Mouse (Mus musculus): Measurements from ENCODE around the gene Mthfsd.

The Mthfsd gene

DNA sequence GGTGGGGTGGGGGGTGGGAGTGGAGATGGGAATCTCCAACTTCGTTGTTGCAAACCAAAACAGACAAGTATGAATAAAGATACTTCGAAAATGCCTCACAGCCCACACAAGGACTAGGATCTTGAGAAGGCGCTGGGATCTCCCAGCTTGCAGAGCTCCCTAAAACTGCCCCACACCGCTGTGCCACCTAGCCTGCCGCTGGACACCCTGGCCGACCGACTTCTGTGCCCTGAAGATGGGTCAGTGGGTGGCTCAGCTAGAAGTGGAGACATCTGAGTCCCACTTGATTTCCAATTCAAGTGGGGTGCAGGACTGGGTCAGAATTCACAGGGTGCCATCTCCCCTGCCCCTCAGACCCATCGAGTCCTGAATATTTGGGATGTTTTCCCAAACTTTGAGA lies 13.5 kb upstream of the Mthfsd start:
- DNase-seq (ENCODE audit: low spot score), result no peak

DNA sequence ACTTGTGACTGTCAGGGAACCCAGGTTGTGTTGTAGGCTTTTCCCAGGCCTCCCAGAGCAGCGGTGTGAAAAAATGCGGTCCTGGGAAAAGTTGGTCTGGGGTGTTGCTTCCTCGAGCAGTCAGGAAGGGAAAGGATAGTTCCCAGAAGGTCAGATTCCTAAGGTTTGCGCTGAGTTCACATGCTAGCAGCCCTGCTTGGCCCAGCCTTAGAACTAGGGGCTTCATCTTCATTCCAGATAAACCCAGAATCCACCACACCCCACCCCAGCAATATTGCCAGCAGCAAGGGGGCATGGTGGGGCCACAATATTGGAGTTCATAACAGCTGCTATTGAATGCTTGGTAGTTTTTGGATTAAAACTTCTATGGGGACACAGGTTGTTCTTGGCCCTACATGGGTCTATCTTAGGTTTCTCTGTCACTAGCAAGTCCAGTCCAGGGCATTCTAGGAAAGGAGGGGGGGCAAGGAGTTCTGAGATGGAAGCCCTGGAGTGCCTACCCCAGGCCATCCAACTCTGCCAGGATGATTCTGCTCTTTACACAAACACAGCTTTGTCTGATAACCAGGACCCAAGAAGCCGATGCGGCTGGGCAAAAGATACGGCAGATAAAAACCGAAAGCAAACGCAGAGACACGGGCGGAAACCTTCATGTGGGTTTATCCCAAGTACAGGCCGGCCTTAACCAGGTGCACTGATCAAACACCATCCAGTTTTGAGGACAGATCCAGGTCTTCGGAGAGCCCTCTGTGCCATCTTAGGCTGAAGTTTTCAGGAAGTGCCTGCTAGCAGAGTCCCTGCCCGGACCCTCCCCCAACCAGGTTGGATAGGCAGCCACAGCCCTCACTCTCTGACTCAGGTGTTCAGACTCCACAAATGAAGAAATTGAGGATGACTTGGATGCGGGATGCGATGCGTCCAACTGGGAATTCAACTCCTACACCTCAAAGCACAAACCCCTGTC lies 12.5 kb upstream of the Mthfsd start:
- no peak for DNase-seq (ENCODE audit: low spot score)

DNA sequence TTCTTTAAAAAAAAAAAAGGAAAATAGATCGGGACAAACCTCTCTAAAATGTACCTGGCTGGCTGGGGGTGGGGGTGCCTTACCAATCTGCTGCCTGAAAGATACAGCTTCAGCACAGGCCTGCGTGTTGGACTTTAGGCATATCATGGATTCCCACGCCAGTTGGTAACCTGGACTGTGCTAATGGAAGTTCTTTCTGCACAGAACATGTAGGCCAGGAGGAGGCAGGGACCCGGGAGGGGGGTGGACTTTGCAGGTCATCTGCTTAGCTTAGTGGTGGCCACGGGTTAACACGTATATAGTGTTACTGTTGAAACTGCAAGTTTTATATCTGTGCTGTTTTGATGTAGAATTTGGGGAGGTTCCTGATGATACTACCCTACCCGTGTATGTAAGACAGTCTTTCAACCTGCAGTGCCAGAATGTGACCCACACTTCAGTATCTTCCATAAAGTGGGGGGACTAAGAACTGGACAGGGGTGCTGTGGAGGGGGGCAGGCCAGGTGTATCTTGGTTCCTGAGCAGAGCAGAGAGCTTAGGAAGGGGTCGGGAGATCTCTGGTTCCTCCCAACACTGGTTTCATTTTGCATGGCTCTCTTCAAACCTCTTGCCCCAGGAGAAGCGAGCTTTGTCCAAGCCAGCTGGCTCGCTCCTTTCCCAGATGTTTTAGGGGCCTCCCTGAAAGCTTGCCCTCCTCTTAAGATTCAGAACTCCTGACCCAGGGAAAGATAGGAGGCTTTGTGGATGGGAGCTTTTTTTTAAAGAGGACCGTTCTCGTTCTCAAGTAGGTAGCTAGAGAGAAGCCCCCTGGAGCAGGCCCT lies 11.7 kb upstream of the Mthfsd start:
- DNase-seq (ENCODE audit: low spot score), result no peak

DNA sequence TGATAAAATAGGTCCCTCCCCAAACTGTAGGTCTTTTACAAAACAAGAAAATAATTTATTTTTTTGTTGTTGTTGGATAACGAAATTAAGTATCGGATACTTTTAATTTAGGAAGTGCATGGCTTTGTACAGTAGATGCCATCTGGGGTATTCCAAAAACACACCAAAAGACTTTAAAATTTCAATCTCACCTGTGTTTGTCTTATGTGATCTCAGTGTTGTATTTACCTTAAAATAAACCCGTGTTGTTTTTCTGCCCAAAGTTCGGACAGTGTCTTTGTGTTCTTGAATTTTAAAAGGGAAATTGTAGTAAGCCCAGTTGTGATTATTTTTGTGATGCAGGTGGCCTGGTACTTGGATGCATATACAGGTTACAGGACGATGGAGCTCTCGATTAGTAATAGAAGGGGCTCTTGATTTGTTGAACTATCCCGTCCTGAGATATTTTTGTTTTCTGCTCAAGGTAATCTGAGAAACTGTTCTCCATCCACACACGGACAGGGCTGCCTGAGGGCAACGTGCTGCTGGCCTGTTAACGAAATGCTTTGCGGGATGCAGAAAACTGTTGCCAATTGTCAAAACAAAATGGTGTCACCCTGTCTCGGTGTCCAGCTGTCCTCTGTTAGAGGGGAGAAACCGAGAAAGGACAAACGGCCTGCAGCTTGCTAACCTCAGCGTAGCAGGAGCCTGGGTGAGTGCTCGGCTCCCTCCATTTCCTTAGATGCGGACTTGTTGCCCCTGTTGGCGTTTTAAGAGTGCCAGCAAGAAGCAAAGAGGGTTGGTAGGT lies 10.6 kb upstream of the Mthfsd start:
- no peak for DNase-seq (ENCODE audit: low spot score)

DNA sequence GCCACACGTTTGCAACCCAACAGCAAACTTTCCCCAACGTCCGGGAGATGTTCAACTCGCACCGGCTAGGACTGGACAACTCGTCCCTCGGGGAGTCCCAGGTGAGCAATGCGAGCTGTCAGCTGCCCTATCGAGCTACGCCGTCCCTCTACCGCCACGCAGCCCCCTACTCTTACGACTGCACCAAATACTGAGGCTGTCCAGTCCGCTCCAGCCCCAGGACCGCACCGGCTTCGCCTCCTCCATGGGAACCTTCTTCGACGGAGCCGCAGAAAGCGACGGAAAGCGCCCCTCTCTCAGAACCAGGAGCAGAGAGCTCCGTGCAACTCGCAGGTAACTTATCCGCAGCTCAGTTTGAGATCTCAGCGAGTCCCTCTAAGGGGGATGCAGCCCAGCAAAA lies 9.7 kb upstream of the Mthfsd start:
- no peak for DNase-seq (ENCODE audit: low spot score)

DNA sequence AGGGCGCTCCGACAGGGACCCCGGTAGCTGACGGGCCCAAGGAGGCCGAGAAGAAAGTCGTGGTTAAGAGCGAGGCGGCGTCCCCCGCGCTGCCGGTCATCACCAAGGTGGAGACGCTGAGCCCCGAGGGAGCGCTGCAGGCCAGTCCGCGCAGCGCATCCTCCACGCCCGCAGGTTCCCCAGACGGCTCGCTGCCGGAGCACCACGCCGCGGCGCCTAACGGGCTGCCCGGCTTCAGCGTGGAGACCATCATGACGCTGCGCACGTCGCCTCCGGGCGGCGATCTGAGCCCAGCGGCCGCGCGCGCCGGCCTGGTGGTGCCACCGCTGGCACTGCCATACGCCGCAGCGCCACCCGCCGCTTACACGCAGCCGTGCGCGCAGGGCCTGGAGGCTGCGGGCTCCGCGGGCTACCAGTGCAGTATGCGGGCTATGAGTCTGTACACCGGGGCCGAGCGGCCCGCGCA lies 9.0 kb upstream of the Mthfsd start:
- no peak for DNase-seq (ENCODE audit: low spot score)

DNA sequence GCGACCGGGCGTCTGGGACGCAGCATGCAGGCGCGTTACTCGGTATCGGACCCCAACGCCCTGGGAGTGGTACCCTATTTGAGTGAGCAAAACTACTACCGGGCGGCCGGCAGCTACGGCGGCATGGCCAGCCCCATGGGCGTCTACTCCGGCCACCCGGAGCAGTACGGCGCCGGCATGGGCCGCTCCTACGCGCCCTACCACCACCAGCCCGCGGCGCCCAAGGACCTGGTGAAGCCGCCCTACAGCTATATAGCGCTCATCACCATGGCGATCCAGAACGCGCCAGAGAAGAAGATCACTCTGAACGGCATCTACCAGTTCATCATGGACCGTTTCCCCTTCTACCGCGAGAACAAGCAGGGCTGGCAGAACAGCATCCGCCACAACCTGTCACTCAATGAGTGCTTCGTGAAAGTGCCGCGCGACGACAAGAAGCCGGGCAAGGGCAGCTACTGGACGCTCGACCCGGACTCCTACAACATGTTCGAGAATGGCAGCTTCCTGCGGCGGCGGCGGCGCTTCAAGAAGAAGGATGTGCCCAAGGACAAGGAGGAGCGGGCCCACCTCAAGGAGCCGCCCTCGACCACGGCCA lies 8.5 kb upstream of the Mthfsd start:
- DNase-seq (ENCODE audit: low spot score), result no peak

DNA sequence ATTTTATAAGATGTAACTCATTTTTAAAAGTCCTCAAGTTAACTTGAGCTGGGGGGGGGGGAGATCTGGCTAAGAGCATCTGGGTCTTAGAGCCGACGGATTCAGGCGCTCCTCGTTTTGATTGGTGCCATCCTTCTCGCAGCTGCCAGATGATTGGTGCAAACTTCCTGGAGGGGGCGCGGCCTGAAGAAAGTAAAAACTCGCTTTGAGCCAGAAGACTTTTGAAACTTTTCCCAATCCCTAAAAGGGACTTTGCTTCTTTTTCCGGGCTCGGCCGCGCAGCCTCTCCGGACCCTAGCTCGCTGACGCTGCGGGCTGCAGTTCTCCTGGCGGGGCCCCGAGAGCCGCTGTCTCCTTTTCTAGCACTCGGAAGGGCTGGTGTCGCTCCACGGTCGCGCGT lies 7.8 kb upstream of the Mthfsd start, which contains the start of gene Foxc2:
Gene Foxc2 (plus strand): TSS at position 224 of the 400 bp plus-strand sequence.
- DNase-seq (ENCODE audit: low spot score), result no peak

DNA sequence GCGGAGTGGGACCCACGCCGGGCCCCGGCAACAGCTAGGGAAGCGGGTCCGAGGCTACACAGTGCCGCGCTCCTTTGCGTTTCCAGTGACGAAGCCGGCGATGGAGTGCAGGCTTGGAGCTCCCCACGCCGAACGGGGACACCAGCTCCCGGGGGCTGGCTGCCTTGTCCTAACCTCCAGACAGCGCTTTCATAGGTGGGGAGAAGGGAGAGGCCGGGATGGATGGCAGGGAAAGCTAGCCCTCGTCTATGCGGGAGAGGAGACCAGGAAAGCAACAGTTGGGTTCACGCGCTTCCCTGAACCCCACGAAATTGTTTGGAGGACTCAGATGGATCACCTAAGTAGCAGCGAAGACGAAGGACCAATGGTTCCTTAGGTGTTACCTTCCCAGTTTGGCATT lies 6.9 kb upstream of the Mthfsd start:
- no peak for DNase-seq (ENCODE audit: low spot score)

DNA sequence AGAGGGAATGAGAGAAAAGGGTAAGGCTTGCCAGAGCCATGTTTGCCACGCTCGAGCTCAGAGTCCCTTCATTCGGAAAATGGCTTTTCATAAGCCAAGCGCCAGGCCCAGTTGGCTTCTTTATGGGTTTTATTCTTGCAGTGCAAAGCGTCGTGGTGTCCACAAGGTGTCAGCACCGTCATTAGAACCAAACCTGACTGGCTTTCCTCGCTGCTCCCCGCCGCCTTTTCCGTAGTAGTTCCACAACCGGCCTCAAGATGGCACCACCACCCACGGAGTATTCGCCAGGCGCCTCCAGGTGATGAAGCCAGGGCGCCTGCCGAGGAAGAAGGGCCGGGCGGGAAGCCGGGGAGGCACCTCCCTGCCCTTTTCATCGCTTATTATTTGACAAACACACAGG lies 5.1 kb upstream of the Mthfsd start:
- DNase-seq (ENCODE audit: low spot score), result peak; percentile 95

DNA sequence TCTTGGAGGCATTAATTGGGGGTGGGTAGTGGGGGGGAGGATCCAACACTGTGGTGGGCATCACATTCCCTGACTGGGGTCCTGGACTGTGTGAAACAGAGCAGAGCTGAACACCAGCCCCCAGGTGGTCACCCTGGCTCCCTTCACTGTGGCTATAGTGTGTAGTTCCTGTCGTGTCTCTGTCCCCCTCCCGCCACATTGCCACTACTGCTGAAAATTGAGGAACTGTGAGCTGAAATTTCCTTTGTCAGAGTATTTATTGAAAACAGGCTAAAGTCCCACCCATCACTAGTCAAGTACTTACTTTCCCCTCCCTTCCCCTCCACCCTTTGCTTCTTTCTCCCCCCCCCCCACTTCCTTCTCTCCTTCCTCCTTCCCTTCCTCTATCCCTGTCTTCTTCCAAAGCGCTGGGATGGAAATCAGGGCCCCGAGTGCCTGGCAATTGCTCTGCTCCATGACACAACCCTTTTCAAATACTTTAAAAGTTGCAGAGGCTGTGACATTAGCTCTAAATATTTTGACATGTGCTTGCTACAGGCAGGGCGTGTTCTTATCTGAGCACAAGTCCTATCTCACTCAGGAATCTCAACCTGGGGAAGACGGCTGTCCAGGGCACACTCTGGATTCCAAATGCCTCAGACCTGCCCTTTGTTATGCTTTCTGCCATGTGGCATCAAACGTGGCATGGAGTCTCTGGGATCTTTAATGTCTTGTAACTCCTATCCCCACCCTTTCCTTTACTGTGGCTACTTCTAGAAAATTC lies 3.1 kb upstream of the Mthfsd start:
- DNase-seq (ENCODE audit: low spot score), result no peak

DNA sequence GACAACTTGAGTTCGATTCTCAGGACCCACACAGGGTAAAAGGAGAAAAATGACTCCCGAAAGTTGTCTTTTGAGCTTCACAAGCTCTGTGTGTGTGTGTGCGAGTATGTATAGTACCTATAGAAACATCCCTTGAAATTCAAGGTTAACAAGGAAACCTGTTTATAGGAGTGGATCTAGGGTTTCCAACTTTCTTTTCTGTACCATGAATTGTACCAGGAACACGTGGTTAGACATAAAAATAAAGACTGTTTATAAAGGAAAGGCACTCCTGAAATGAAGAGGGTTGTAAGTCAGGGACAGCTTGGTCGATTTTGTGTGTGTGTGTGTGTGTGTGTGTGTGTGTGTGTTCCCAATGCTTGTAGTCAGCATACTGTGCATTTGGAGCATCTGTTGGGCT lies 465 bp upstream of the Mthfsd start:
- DNase-seq (ENCODE audit: low spot score), result no peak

DNA sequence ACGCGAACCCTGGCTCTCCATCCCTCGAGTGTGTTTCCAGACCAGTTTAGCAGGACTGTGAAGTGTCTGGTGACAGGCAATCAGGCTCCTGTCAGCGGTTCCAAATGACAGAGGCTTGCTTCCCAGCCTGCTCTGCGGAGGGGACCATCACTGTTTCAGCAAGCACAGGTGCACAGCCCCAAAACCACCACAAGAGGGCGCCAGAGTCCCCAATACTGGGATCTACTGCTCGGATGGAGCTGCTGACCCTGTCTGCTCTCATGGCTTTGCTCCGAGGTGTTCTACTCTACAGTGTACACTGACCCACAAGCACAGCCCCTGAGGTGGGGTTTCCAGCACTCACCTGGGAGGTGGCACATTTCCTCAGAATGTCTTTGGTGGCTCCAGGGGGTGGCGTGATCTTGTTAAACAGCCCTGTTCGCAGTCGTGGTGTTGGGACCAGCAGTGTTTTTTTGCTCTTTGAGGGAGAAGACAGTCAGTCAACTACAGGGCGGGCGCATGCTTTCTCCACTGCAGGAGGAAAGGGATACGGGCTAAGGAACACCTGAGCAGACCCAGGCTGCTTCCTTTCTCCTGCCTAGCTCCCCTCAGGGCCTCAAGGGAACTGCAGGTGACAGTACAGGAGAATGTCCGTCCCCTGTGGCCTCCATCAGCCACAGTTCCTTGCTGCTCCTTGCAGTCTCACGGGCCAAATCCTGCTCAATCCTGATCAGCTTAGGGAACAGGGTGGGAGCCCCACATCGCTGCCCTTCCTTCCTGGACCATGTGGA lies 4.0 kb downstream of the Mthfsd start:
- peak; percentile 92 for DNase-seq (ENCODE audit: low spot score)

DNA sequence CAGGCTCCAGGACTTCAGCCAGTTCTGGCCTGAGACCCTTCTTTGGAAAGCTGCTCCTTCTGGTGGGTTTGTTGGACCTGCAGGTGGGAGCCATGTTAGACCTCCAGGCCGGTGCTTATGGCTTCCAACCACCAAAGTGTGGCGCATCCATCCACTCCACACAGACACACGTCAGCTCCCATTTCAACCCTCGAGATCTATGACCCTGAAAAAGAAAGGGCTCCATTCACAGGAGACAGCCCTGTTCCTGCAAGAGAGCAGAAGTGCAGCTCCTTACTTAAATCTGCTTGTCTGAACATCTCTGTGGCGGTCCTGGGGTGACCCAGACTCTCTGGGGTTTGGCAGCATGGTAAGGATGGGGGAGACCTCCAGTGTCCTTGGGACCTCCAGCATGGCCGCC lies 14.7 kb downstream of the Mthfsd start:
- DNase-seq (ENCODE audit: low spot score), result no peak

DNA sequence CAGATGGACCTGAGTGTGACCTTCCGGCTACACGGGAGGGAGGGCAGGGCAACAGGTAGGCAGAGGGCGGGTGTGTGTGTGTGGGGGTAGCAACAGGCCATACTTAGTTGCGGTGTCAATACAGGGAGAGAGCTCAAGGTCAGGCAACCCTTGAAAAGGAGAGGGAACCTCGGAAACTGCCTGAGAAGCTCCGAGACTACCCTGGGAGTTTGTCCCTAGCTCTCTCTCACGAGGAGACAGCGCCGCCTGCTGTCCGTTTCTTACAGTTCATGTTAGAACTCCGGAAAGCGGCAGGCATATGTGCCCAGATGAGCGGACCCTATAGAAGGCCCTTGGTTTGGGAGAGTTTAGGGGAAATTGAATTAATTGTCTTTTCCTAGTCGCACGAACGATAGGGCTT lies 15.6 kb downstream of the Mthfsd start:
- peak; percentile 93 for DNase-seq (ENCODE audit: low spot score)

DNA sequence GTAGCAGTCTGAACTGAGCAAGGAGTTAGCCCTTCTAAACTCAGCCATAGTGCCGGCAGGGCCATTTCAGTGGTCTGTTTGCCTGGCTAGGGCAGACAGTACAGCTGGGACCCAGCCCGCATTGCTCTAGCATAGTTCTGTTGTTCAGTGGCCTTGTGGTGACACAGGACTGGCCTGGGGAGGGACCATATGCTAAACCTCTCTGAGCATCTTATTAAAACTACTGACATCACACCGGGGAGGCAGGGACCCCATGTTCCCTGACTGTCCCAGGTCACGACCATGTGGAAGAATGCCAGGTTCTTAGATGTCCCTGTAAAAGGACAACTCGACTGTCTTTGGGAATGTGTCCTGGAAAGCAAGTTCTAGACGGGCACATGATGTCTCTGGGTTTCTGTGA lies 16.1 kb downstream of the Mthfsd start:
- DNase-seq (ENCODE audit: low spot score), result no peak

DNA sequence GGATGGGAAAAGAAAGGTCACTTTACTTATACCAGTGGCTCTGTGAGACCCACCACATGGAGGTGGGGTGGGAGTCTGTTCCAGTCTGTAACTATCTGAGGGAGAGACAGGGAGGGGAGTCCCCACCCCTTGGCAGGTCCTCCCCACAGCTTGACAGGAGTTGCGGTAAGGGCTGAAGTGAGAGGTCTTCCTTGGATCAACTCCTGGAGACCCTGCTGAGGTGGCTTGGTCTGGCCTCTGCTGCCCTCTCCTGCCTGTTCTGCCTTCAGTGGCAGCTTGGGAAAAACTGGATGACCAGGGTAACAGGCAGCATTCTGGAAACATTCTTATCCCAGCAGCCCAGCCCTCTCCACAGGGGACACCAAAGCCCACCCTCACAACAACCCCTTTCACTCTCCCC lies 17.5 kb downstream of the Mthfsd start:
- no peak for DNase-seq (ENCODE audit: low spot score)

DNA sequence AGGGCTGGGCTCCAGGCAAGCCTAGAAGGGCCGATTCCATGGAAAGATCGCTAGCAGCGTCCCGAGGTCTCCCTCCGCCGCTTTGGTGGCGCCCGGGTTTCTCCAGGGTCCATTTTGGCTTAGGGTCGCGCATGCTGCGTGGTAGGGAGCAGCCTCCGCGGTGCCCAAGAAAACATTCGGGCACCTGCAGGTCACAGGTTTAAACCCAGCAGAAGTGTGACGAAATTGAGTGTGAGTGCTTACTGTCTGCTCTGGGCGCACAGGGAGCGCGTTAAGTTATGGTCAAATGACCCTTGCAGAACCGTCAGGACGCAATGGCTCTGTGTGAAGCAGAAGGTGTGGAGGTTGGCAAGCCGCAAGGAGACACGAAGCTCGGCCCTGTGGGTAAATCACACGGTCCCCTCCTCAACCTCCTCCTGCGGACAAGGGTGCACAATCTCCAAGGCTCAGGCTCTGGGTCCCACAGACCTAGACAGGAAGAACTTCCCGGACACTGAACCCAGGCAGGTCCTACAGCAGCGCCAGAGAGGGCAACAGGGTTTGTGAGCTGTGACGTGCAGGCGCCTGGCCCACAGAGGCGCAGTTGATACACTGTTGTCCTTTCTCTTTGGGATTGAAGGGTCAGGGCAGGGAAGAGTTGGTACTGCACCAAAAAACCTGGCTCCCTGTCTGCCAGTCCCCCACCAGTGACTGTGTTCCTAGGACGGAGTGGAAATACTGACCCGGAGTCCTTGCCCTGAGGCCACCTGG lies 18.4 kb downstream of the Mthfsd start:
- no peak for DNase-seq (ENCODE audit: low spot score)

DNA sequence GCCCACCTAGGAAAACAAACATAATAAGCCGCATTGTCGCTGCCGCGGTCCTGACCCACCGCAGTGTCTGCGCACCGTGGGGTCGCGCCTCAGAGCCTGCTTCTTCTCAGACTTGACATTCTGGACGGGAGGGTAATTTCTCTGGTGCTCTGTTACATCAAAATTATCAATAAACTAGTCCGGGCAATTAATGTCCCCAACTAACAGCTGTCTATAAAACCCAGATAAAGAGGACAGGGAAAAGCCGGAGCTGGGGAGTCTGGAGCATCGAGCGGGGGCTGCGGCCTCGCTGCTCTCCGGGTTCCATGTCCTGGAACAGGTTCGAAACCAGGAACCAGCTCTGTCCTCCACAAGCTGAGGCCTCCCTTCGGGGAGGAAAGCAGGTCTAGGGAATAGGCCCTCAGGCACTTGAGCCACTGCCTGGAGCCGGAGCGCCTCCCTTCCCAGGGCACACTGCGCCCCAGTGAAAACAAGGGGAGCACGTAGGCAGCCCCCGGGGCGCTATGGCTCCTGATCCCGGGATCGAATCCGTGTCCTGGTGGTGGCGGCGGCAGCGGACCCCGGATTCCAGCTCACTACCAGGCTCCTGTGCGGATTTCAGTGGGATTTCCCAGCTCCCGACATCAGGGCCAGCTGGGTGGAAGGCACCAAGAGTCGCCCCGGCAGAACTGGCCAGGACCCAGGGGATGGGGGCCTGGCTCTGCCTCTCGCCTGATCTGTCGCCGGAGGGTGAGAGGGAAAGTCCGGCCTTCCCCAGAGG lies 19.1 kb downstream of the Mthfsd start:
- DNase-seq (ENCODE audit: low spot score), result no peak
